Mouse (Mus musculus) midbrain, embryonic 10.5 days (tissue): ENCODE measurements at regions not wholly inside any gene's neighbourhood (a gene's known extent, or its start where the extent isn't known, plus 50 kb on each side); places are given as distances from the start of the nearest gene placed in this dataset.

Experiments used
- DNase-seq: peaks from one replicate; pipeline ENCODE4 v3.0.0-alpha.2; 2017; ENCODE audit warnings: low spot score
- H3K27ac ChIP-seq: fragments of 300-500 bp; sonication (generic); replicated peaks from 2 replicates; pipeline ENCODE4 v1.5.1; 2016; ENCODE audit warnings: mild to moderate bottlenecking
- H3K27me3 ChIP-seq: fragments of 300-500 bp; sonication (generic); 2 replicates; pipeline ENCODE4 v1.6.1; 2016; ENCODE audit warnings: low read depth, mild to moderate bottlenecking; ENCODE audit not compliant: poor library complexity, severe bottlenecking
- H3K36me3 ChIP-seq: fragments of 300-500 bp; sonication (generic); 2 replicates; pipeline ENCODE4 v1.6.1; 2016; ENCODE audit warnings: mild to moderate bottlenecking, moderate library complexity
- H3K4me1 ChIP-seq: fragments of 300-500 bp; sonication (generic); 2 replicates; pipeline ENCODE4 v1.6.1; 2016
- H3K4me3 ChIP-seq: fragments of 300-500 bp; sonication (generic); 2 replicates; pipeline ENCODE4 v1.5.1; 2016; ENCODE audit warnings: mild to moderate bottlenecking, moderate library complexity
- H3K9me3 ChIP-seq: fragments of 300-500 bp; sonication (generic); replicated peaks from 2 replicates; pipeline ENCODE4 v1.6.1; 2016; ENCODE audit warnings: mild to moderate bottlenecking
- WGBS: fragments of 180-500 bp; shearing (Covaris S2); methylation state at CpG from one replicate; pipeline ENCODE4 v1.1.7; 2016; 5-methylcytosine and 5-hydroxymethylcytosine counted together

DNA sequence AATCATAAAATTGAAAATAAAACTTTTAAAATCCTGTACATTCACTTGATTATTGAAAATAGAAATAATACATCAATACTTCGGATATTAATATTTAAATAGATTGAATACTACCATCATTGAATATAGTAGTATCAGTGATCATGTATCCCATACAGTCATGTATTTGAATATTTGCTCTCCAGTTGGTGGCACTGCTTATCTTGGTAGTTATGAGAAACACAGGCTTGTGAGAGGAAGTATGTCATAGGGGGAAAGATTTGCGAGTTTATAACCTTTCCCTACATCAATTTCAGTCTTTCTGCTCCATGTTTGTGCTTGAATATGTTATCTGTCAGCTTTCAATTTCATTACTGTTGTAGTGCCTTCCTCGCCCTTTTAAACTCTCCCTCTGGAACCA, 828.6 kb downstream of the Stpg2 start:
- Histone ChIP-seq H3K27me3 (no peaks in the 10 kb centered on the region), H3K9me3 (no peaks in the 10 kb centered on the region), H3K4me3 (no peak overlapping the region), H3K27ac (no peak overlapping the region), H3K4me1 (0 out of 2 replicates have a peak, but pooled peaks cover 10% of the 10 kb centered on the region), H3K36me3 (no peaks in the 10 kb centered on the region)
- DNase-seq: no peak
- WGBS: 89% methylated on average over 3 of the region's 3 CpGs

- WGBS: 67% methylated on average over 2 of the region's 2 CpGs
- H3K4me3 ChIP-seq: no peak overlapping the region
- no peak for DNase-seq
- H3K9me3 ChIP-seq: no peaks in the 10 kb centered on the region
- 0 out of 2 replicates have a peak, but pooled peaks cover 10% of the 10 kb centered on the region for H3K4me1 ChIP-seq
- H3K27ac ChIP-seq: no peak overlapping the region
- H3K36me3 ChIP-seq: no peaks in the 10 kb centered on the region
- no peaks in the 10 kb centered on the region for H3K27me3 ChIP-seq
Measured at GRCm38 (mm10) chr3:140035142-140035541, 829.6 kb downstream of the Stpg2 start.

GRCm38 (mm10) chr3:140044898-140045297, 839.4 kb downstream of the Stpg2 start:
- Histone ChIP-seq H3K27me3 (no peaks in the 10 kb centered on the region), H3K36me3 (no peaks in the 10 kb centered on the region), H3K27ac (no peak overlapping the region), H3K4me3 (no peak overlapping the region), H3K9me3 (no peaks in the 10 kb centered on the region), H3K4me1 (no peaks in the 10 kb centered on the region)
- no peak for DNase-seq

GRCm38 (mm10) chr3:140054634-140055033, 849.1 kb downstream of the Stpg2 start:
- DNase-seq: no peak
- Histone ChIP-seq H3K27ac (no peak overlapping the region), H3K9me3 (no peaks in the 10 kb centered on the region), H3K27me3 (no peaks in the 10 kb centered on the region), H3K4me3 (no peak overlapping the region), H3K36me3 (no peaks in the 10 kb centered on the region), H3K4me1 (0 out of 2 replicates have a peak, but pooled peaks cover 5% of the 10 kb centered on the region)
- 80% methylated on average over 1 of the region's 1 CpGs for WGBS

- no peaks in the 10 kb centered on the region for H3K4me1 ChIP-seq
- no peak overlapping the region for H3K27ac ChIP-seq
- H3K4me3 ChIP-seq: no peak overlapping the region
- no peaks in the 10 kb centered on the region for H3K27me3 ChIP-seq
- no peak for DNase-seq
- H3K9me3 ChIP-seq: no peaks in the 10 kb centered on the region
- H3K36me3 ChIP-seq: no peaks in the 10 kb centered on the region
- WGBS: 91% methylated on average over 3 of the region's 3 CpGs
Measured at GRCm38 (mm10) chr3:140057962-140058631, 852.6 kb downstream of the Stpg2 start.

DNA sequence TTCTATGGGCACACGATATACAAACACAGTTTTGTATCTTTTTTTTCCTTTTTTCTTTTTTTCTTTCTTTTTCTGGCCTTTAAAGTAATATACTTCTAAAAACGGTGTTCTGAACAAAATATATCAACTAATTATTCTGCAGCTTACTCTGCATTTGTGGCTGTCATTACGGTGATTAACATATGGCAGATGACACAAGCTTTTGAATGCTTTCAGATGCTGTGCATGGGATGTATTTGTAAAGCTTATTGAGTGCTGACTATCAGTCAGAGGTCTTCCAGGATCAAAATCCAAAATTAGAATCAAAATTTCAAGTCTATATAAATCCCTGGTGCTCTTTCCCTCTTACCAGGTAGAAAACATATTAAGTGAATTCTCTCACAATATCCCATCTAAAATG, 853.6 kb downstream of the Stpg2 start:
- 83% methylated on average over 3 of the region's 3 CpGs for WGBS
- no peak for DNase-seq

DNA sequence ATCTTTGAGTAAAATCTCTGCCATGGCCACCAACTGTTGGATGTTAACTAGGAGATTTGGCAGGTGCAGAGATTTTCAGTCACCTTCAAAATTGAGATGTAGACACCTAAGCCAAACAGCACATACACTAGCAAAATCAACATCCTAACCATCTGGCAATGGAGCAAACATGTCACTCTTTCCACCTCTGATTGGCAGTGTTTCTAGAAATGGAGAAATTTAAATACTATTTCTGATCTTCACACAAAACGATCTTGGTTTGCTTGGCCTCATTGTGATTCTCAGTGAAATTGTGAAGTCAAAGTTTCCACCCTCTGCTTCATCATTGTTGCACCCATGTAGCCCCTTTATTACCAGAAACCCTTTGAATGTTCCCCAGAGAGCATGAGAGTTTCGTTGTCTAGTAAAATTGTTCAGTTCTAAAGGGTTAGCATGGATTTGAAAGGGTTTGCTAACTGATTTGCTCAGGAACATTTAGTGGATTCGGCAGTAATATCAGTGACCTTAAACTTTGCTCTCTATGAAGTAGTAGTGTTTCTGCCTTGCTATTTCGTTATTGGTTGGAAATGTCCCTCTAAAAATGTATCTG, 854.1 kb downstream of the Stpg2 start:
- no peak overlapping the region for H3K27ac ChIP-seq
- WGBS: 84% methylated on average over 4 of the region's 4 CpGs
- DNase-seq: no peak

More for the DNA sequence above, 853.6 kb downstream of the Stpg2 start:
- Histone ChIP-seq H3K4me1 (no peaks in the 10 kb centered on the region), H3K27me3 (no peaks in the 10 kb centered on the region), H3K36me3 (no peaks in the 10 kb centered on the region), H3K9me3 (no peaks in the 10 kb centered on the region), H3K27ac (no peak overlapping the region), H3K4me3 (no peak overlapping the region)

GRCm38 (mm10) chr3:140061769-140062381, 856.4 kb downstream of the Stpg2 start:
- H3K36me3 ChIP-seq: no peaks in the 10 kb centered on the region
- WGBS: 93% methylated on average over 10 of the region's 10 CpGs
- H3K27me3 ChIP-seq: no peaks in the 10 kb centered on the region
- no peaks in the 10 kb centered on the region for H3K4me1 ChIP-seq
- no peak overlapping the region for H3K27ac ChIP-seq
- no peak overlapping the region for H3K4me3 ChIP-seq
- H3K9me3 ChIP-seq: no peaks in the 10 kb centered on the region
- no peak for DNase-seq

More for the DNA sequence above, 854.1 kb downstream of the Stpg2 start:
- Histone ChIP-seq H3K4me1 (no peaks in the 10 kb centered on the region), H3K9me3 (no peaks in the 10 kb centered on the region), H3K27me3 (no peaks in the 10 kb centered on the region), H3K4me3 (no peak overlapping the region), H3K36me3 (no peaks in the 10 kb centered on the region)

GRCm38 (mm10) chr3:140062880-140063279, 857.4 kb downstream of the Stpg2 start:
- 96% methylated on average over 5 of the region's 5 CpGs for WGBS
- H3K4me1 ChIP-seq: no peaks in the 10 kb centered on the region
- no peaks in the 10 kb centered on the region for H3K36me3 ChIP-seq
- H3K9me3 ChIP-seq: no peaks in the 10 kb centered on the region
- no peak for DNase-seq
- no peak overlapping the region for H3K27ac ChIP-seq
- H3K4me3 ChIP-seq: no peak overlapping the region
- no peaks in the 10 kb centered on the region for H3K27me3 ChIP-seq

DNA sequence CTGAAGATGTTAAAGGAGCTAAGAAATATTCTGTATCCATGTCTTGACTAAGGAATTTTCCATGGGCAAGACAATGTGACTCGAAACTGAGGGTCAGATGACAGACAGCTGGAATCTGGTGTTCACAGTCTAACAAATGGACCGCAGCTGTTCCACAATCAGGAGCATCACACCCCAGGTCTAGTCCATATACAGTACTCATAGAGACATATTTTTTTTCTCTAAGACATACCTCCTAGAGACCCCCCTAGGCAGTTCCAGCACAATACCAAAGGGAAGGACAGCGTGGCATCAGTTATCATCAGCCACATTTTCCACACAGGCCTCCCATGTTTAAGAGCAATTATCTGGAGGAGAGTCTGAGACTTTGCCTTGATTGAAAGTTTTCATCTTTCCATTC, 878.8 kb downstream of the Stpg2 start:
- H3K4me3 ChIP-seq: no peak overlapping the region
- no peaks in the 10 kb centered on the region for H3K4me1 ChIP-seq
- no peaks in the 10 kb centered on the region for H3K27me3 ChIP-seq
- no peaks in the 10 kb centered on the region for H3K9me3 ChIP-seq
- H3K36me3 ChIP-seq: no peaks in the 10 kb centered on the region
- no peak for DNase-seq
- H3K27ac ChIP-seq: no peak overlapping the region
- 89% methylated on average over 3 of the region's 3 CpGs for WGBS

GRCm38 (mm10) chr3:140085385-140085784, 879.9 kb downstream of the Stpg2 start:
- Histone ChIP-seq H3K36me3 (no peaks in the 10 kb centered on the region), H3K27me3 (no peaks in the 10 kb centered on the region), H3K4me3 (no peak overlapping the region), H3K4me1 (no peaks in the 10 kb centered on the region), H3K9me3 (no peaks in the 10 kb centered on the region), H3K27ac (no peak overlapping the region)
- no peak for DNase-seq
- WGBS: 87% methylated on average over 3 of the region's 3 CpGs

GRCm38 (mm10) chr3:140088019-140088418, 882.5 kb downstream of the Stpg2 start:
- Histone ChIP-seq H3K27ac (no peak overlapping the region), H3K4me1 (no peaks in the 10 kb centered on the region), H3K27me3 (no peaks in the 10 kb centered on the region), H3K4me3 (no peak overlapping the region), H3K36me3 (no peaks in the 10 kb centered on the region), H3K9me3 (no peaks in the 10 kb centered on the region)
- DNase-seq: no peak
- WGBS: 85% methylated on average over 3 of the region's 3 CpGs

GRCm38 (mm10) chr3:140091900-140092299, 886.4 kb downstream of the Stpg2 start:
- Histone ChIP-seq H3K4me3 (no peak overlapping the region), H3K4me1 (no peaks in the 10 kb centered on the region), H3K27ac (no peak overlapping the region), H3K27me3 (no peaks in the 10 kb centered on the region), H3K36me3 (no peaks in the 10 kb centered on the region), H3K9me3 (no peaks in the 10 kb centered on the region)
- no peak for DNase-seq
- WGBS: 89% methylated on average over 2 of the region's 2 CpGs
